Mouse (Mus musculus): Measurements from ENCODE around the gene Mrpl16. TPM values are rescaled to one million over a fixed set of nuclear protein-coding genes. Genes with fewer than 3 reads are reported as not detected.

Gene Mrpl16
- polyA plus RNA-seq, 1 experiment from 2014 or later, result 51.4 TPM

- Histone ChIP-seq H3K9ac (ENCODE audit: low read length) (no peak overlapping the region), H3K27ac (replicated peaks) (no peak overlapping the region), H3K4me1 (replicated peaks; ENCODE audit: control insufficient read depth, insufficient read depth) (no peaks in the 10 kb centered on the region), H3K27me3 (ENCODE audit: control insufficient read depth, insufficient read depth, low read length) (no peaks in the 10 kb centered on the region), H3K36me3 (ENCODE audit: control insufficient read depth, insufficient read depth, low read length) (0 out of 2 replicates have a peak, but pooled peaks cover 6% of the 10 kb centered on the region), H3K4me3 (ENCODE audit: low read depth, low read length) (no peak overlapping the region; the same call in 1 of the 2 replicates), H3K4me2 (replicated peaks; ENCODE audit: low read depth) (peak overlapping the region; percentile 82), H3K9me3 (ENCODE audit: control insufficient read depth, low read length) (no peaks in the 10 kb centered on the region)
- ATAC-seq (ENCODE audit: low FRiP score, low TSS enrichment) (no peak), DNase-seq (ENCODE audit: low spot score) (no peak)
- TF ChIP-seq EP300 (optimal IDR thresholded peaks at IDR 0.05) (no peak), CTCF (IDR thresholded peaks at IDR 0.05; ENCODE audit: low read depth) (no peak)
- WGBS, result 88% methylated on average over 5 of the region's 5 CpGs
These were observed 802 bp upstream of the Mrpl16 start for GRCm38 (mm10) chr19:11769257-11769920.

- no peak; the same call in 1 of the 2 replicates for ATAC-seq (ENCODE audit: low FRiP score, low TSS enrichment)
- 62% methylated on average over 7 of the region's 7 CpGs for WGBS
These were observed 7.1 kb downstream of the Mrpl16 start for GRCm38 (mm10) chr19:11777191-11777865.

GRCm38 (mm10) chr19:11785409-11786154 lies 15.4 kb downstream of the Mrpl16 start:
- H3K4me3 ChIP-seq (ENCODE audit: low read depth, low read length), result no peak overlapping the region
- no peak overlapping the region for H3K27ac ChIP-seq (replicated peaks)
- WGBS, result 87% methylated on average over 14 of the region's 14 CpGs
- no peaks in the 10 kb centered on the region; the same call in 1 of the 2 replicates for H3K36me3 ChIP-seq (ENCODE audit: control insufficient read depth, insufficient read depth, low read length)
- no peak overlapping the region for H3K4me2 ChIP-seq (replicated peaks; ENCODE audit: low read depth)
- no peak for TF ChIP-seq CTCF (IDR thresholded peaks at IDR 0.05; ENCODE audit: low read depth)
- no peak overlapping the region for H3K9ac ChIP-seq (ENCODE audit: low read length)
- H3K9me3 ChIP-seq (ENCODE audit: control insufficient read depth, low read length), result no peaks in the 10 kb centered on the region
- H3K27me3 ChIP-seq (ENCODE audit: control insufficient read depth, insufficient read depth, low read length), result no peaks in the 10 kb centered on the region
- ATAC-seq (ENCODE audit: low FRiP score, low TSS enrichment) (no peak), DNase-seq (ENCODE audit: low spot score) (no peak)
- H3K4me1 ChIP-seq (replicated peaks; ENCODE audit: control insufficient read depth, insufficient read depth), result no peaks in the 10 kb centered on the region

More at GRCm38 (mm10) chr19:11777191-11777865, 7.1 kb downstream of the Mrpl16 start:
- Histone ChIP-seq H3K4me2 (replicated peaks; ENCODE audit: low read depth) (no peak overlapping the region), H3K9ac (ENCODE audit: low read length) (no peak overlapping the region), H3K27me3 (ENCODE audit: control insufficient read depth, insufficient read depth, low read length) (no peaks in the 10 kb centered on the region), H3K36me3 (ENCODE audit: control insufficient read depth, insufficient read depth, low read length) (0 out of 2 replicates have a peak, but pooled peaks cover 6% of the 10 kb centered on the region), H3K4me3 (ENCODE audit: low read depth, low read length) (no peak overlapping the region), H3K4me1 (replicated peaks; ENCODE audit: control insufficient read depth, insufficient read depth) (no peaks in the 10 kb centered on the region), H3K27ac (replicated peaks) (no peak overlapping the region), H3K9me3 (ENCODE audit: control insufficient read depth, low read length) (no peaks in the 10 kb centered on the region)
- TF ChIP-seq CTCF (IDR thresholded peaks at IDR 0.05; ENCODE audit: low read depth), result peak; percentile 87
- no peak for TF ChIP-seq EP300 (optimal IDR thresholded peaks at IDR 0.05)
- peak; percentile 75 for DNase-seq (ENCODE audit: low spot score)

GRCm38 (mm10) chr19:11787826-11788225 lies 17.6 kb downstream of the Mrpl16 start:
- ATAC-seq (ENCODE audit: low FRiP score, low TSS enrichment), result no peak
- H3K4me1 ChIP-seq (replicated peaks; ENCODE audit: control insufficient read depth, insufficient read depth), result no peaks in the 10 kb centered on the region
- no peak for DNase-seq (ENCODE audit: low spot score)
- TF ChIP-seq CTCF (IDR thresholded peaks at IDR 0.05; ENCODE audit: low read depth) (no peak), EP300 (optimal IDR thresholded peaks at IDR 0.05) (no peak)
- no peaks in the 10 kb centered on the region for H3K9me3 ChIP-seq (ENCODE audit: control insufficient read depth, low read length)
- no peak overlapping the region for H3K9ac ChIP-seq (ENCODE audit: low read length)
- no peak overlapping the region for H3K27ac ChIP-seq (replicated peaks)
- WGBS, result 95% methylated on average over 6 of the region's 6 CpGs
- H3K36me3 ChIP-seq (ENCODE audit: control insufficient read depth, insufficient read depth, low read length), result no peaks in the 10 kb centered on the region; the same call in 1 of the 2 replicates
- no peak overlapping the region for H3K4me2 ChIP-seq (replicated peaks; ENCODE audit: low read depth)
- no peaks in the 10 kb centered on the region for H3K27me3 ChIP-seq (ENCODE audit: control insufficient read depth, insufficient read depth, low read length)
- no peak overlapping the region for H3K4me3 ChIP-seq (ENCODE audit: low read depth, low read length)

DNA sequence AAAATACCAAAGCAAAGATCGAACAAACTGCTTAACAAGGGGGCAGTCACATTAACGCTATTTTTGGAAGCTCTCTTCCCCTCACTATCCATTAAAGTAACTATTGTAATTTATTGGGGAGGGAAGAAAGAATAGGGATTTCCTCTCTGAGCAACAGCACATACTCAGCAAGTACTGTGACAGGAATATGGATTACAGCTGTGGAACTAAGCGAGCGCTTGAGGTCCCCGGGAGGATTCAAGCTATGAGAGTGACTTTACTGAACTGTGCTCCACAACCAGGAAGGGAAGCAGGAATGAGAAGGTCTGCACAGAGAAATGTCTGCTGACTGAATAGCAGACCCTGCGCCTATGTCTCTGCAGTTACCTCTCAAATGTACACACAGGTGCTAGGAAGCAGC lies 18.7 kb downstream of the Mrpl16 start:
- Histone ChIP-seq H3K4me3 (ENCODE audit: low read depth, low read length) (no peak overlapping the region), H3K36me3 (ENCODE audit: control insufficient read depth, insufficient read depth, low read length) (no peaks in the 10 kb centered on the region; the same call in 1 of the 2 replicates), H3K27ac (replicated peaks) (no peak overlapping the region), H3K9ac (ENCODE audit: low read length) (no peak overlapping the region), H3K4me2 (replicated peaks; ENCODE audit: low read depth) (no peak overlapping the region), H3K27me3 (ENCODE audit: control insufficient read depth, insufficient read depth, low read length) (no peaks in the 10 kb centered on the region), H3K4me1 (replicated peaks; ENCODE audit: control insufficient read depth, insufficient read depth) (no peaks in the 10 kb centered on the region), H3K9me3 (ENCODE audit: control insufficient read depth, low read length) (no peaks in the 10 kb centered on the region)
- no peak for ATAC-seq (ENCODE audit: low FRiP score, low TSS enrichment)
- 73% methylated on average over 6 of the region's 6 CpGs for WGBS
- TF ChIP-seq CTCF (IDR thresholded peaks at IDR 0.05; ENCODE audit: low read depth) (no peak), EP300 (optimal IDR thresholded peaks at IDR 0.05) (no peak)
- DNase-seq (ENCODE audit: low spot score), result no peak

Data from stomach, postnatal 0 days (tissue).